ENCODE assay signal across 8 mouse cellular contexts in the genomic region with DNA sequence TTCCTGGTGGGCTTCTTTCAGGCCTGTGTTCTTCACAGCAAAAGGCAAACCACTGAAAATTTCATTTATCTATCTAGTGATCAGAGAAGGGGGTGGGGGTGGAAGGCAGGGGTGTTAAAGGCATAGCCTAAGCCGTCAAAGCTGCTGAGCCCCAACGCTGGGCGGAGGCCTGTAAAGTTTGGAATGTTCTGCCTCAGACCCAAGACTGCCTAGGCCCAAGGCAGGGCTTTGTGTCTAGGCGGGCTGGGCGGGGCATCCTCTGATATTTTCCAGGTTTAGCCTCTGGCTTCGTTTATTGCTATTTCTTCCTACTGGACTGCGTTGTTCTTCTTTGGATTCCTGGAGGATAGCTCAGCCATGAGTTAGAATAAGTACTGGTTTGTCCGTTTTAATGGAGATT. TPM values are rescaled to one million over a fixed set of nuclear protein-coding genes. Genes with fewer than 3 reads are reported as not detected.
DNase-seq lines count a peak whose midpoint lies in the region; ATAC-seq and TF ChIP-seq lines count a peak whose summit lies in the region.

No protein-coding gene starts in this region.

- ATAC-seq in embryonic facial prominence, embryonic 11.5 days (replicated peaks; ENCODE audit: insufficient number of reproducible peaks, low FRiP score, low TSS enrichment, low read depth), result peak; percentile 63
- peak; percentile 57 for ATAC-seq in kidney, embryonic 15.5 days (replicated peaks; ENCODE audit: low FRiP score)
- ATAC-seq in activated CD4-positive, CD25-positive, alpha-beta regulatory T cell, adult 4 months, result no peak

- no peak overlapping the region for H3K27ac ChIP-seq in embryonic facial prominence, embryonic 11.5 days (replicated peaks; ENCODE audit: low read depth, low read length)
- peak overlapping the region; percentile 91 for H3K27ac ChIP-seq in heart, embryonic 10.5 days
- peak overlapping the region; percentile 67; the same call in 1 of the 2 replicates for H3K27ac ChIP-seq in kidney, embryonic 15.5 days

- peak overlapping the region; percentile 88 for H3K4me2 ChIP-seq in embryonic facial prominence, embryonic 11.5 days (ENCODE audit: low read depth, low read length)
- peak overlapping the region; percentile 90 for H3K4me2 ChIP-seq in kidney, embryonic 15.5 days

- H3K36me3 ChIP-seq in E14TG2a.4 (ENCODE audit: insufficient read depth, low read length), result no peaks in the 10 kb centered on the region
- no peaks in the 10 kb centered on the region for H3K36me3 ChIP-seq in embryonic facial prominence, embryonic 11.5 days (replicated peaks; ENCODE audit: control insufficient read depth, insufficient read depth, low read depth, low read length)
- H3K36me3 ChIP-seq in heart, embryonic 10.5 days, result no peaks in the 10 kb centered on the region
- H3K36me3 ChIP-seq in kidney, embryonic 15.5 days, result no peaks in the 10 kb centered on the region

- TF ChIP-seq CTCF in E14TG2a.4 (conservative IDR thresholded peaks at IDR 0.05; ENCODE audit: low read length), result no peak

- peak overlapping the region; percentile 73 for H3K9ac ChIP-seq in embryonic facial prominence, embryonic 11.5 days (replicated peaks; ENCODE audit: low read length)
- H3K9ac ChIP-seq in kidney, embryonic 15.5 days, result peak overlapping the region; percentile 59

- peak; percentile 41 for DNase-seq in embryonic facial prominence, embryonic 11.5 days (ENCODE audit: low spot score)
- DNase-seq in heart, embryonic 10.5 days (ENCODE audit: low spot score), result no peak
- peak; percentile 46 to 55 for DNase-seq in lung, postnatal 4 days
- peak; percentile 53 for DNase-seq in yolk sac, embryonic 10.5 days (ENCODE audit: low spot score)
- DNase-seq in layer of hippocampus, adult 9-10 months (ENCODE audit: low spot score), result no peak

- peaks cover 58% of the 10 kb centered on the region for H3K27me3 ChIP-seq in E14TG2a.4 (ENCODE audit: insufficient read depth, low read length)
- H3K27me3 ChIP-seq in embryonic facial prominence, embryonic 11.5 days (ENCODE audit: control insufficient read depth, insufficient read depth, low read length), result peaks cover 4% of the 10 kb centered on the region; the same call in 1 of the 2 replicates
- no peaks in the 10 kb centered on the region; the same call in 1 of the 2 replicates for H3K27me3 ChIP-seq in heart, embryonic 10.5 days (ENCODE audit: insufficient read depth, poor library complexity, severe bottlenecking)
- 0 out of 2 replicates have a peak, but pooled peaks cover 5% of the 10 kb centered on the region for H3K27me3 ChIP-seq in kidney, embryonic 15.5 days

- H3K4me3 ChIP-seq in E14TG2a.4 (replicated peaks; ENCODE audit: low read length), result peak overlapping the region; percentile 73
- no peak overlapping the region; the same call in 1 of the 2 replicates for H3K4me3 ChIP-seq in embryonic facial prominence, embryonic 11.5 days (ENCODE audit: low read depth, low read length)
- peak overlapping the region; percentile 65 for H3K4me3 ChIP-seq in heart, embryonic 10.5 days
- H3K4me3 ChIP-seq in kidney, embryonic 15.5 days (replicated peaks), result peak overlapping the region; percentile 54

- peaks cover 33% of the 10 kb centered on the region for H3K4me1 ChIP-seq in E14TG2a.4 (replicated peaks; ENCODE audit: low read depth, low read length)
- 0 out of 2 replicates have a peak, but pooled peaks cover 2% of the 10 kb centered on the region for H3K4me1 ChIP-seq in embryonic facial prominence, embryonic 11.5 days (ENCODE audit: control insufficient read depth, insufficient read depth, low read length)
- H3K4me1 ChIP-seq in heart, embryonic 10.5 days, result peaks cover 31% of the 10 kb centered on the region
- peaks cover 22% of the 10 kb centered on the region for H3K4me1 ChIP-seq in kidney, embryonic 15.5 days

- WGBS in embryonic facial prominence, embryonic 11.5 days, result 43% methylated on average over 8 of the region's 8 CpGs
- WGBS in heart, embryonic 10.5 days, result 42% methylated on average over 8 of the region's 8 CpGs
- WGBS in kidney, embryonic 15.5 days, result 49% methylated on average over 8 of the region's 8 CpGs

- H3K9me3 ChIP-seq in E14TG2a.4 (ENCODE audit: low read length), result no peaks in the 10 kb centered on the region
- H3K9me3 ChIP-seq in embryonic facial prominence, embryonic 11.5 days (replicated peaks; ENCODE audit: control insufficient read depth, low read length), result no peaks in the 10 kb centered on the region
- no peaks in the 10 kb centered on the region for H3K9me3 ChIP-seq in heart, embryonic 10.5 days
- no peaks in the 10 kb centered on the region for H3K9me3 ChIP-seq in kidney, embryonic 15.5 days (replicated peaks)

RNA-seq across cellular contexts. Expression of a gene that starts 0.3 kb away (rescaled TPM):
- polyA plus RNA-seq in embryonic facial prominence, embryonic 11.5 days (2014; fragmentation: Nextera tagmentation; extraction: Ambion mirVana), result 23.9 and 25.7 TPM in 2 replicates
- 67.0 and 74.0 TPM in 2 replicates for polyA plus RNA-seq in heart, embryonic 10.5 days (2016; fragmentation: Nextera tagmentation; extraction: Ambion mirVana)
- 53.4 and 72.0 TPM in 2 replicates for polyA plus RNA-seq in kidney, embryonic 15.5 days (2015; fragmentation: Nextera tagmentation; extraction: Ambion mirVana)
- polyA plus RNA-seq in activated CD4-positive, CD25-positive, alpha-beta regulatory T cell, adult 4 months (2017; shearing (Covaris generic)), result not detected

RNA-seq across cellular contexts. Expression of a gene that starts 56.9 kb away (rescaled TPM):
- polyA plus RNA-seq in embryonic facial prominence, embryonic 11.5 days (2014; fragmentation: Nextera tagmentation; extraction: Ambion mirVana), result 0.10 and 0.15 TPM in 2 replicates
- 0.09 and 0.31 TPM in 2 replicates for polyA plus RNA-seq in heart, embryonic 10.5 days (2016; fragmentation: Nextera tagmentation; extraction: Ambion mirVana)
- polyA plus RNA-seq in kidney, embryonic 15.5 days (2015; fragmentation: Nextera tagmentation; extraction: Ambion mirVana), result 0.58 and 0.62 TPM in 2 replicates
- not detected for polyA plus RNA-seq in activated CD4-positive, CD25-positive, alpha-beta regulatory T cell, adult 4 months (2017; shearing (Covaris generic))

Comparison
In these comparisons a context has a peak if more than half of its experiments do, and no peak if none do; other contexts are left out.
1. DNase-seq: peak in embryonic facial prominence, embryonic 11.5 days (single experiment), lung, postnatal 4 days (2 of 2) and yolk sac, embryonic 10.5 days (single experiment); none in heart, embryonic 10.5 days (single experiment) and layer of hippocampus, adult 9-10 months (single experiment).
2. RNA of a gene that starts 0.3 kb away (polyA plus RNA-seq): 53.4 to 72.0 TPM in kidney, embryonic 15.5 days, 67.0 to 74.0 TPM in heart, embryonic 10.5 days and 23.9 to 25.7 TPM in embryonic facial prominence, embryonic 11.5 days; not detected in activated CD4-positive, CD25-positive, alpha-beta regulatory T cell, adult 4 months; every median in the first group is over 10 times any median in the second.